Mouse (Mus musculus): ENCODE results near the gene Alas2. TPM values are rescaled to one million over a fixed set of nuclear protein-coding genes. Genes with fewer than 3 reads are reported as not detected.

The Alas2 gene
- polyA plus RNA-seq (2015; fragmentation: Nextera tagmentation; extraction: Ambion mirVana), result 103 and 108 TPM in 2 replicates

- H3K4me3 ChIP-seq (replicated peaks; ENCODE audit: low read length), result no peak within 1 kb of the TSS
- H3K9ac ChIP-seq (ENCODE audit: low read length), result no peak within 1 kb of the TSS
- H3K4me2 ChIP-seq (ENCODE audit: low read depth, low read length), result no peak within 1 kb of the TSS
- no peaks in the 10 kb centered on the region; the same call in 1 of the 2 replicates for H3K27me3 ChIP-seq (ENCODE audit: control insufficient read depth, insufficient read depth, low read length)
- no peak within 1 kb of the TSS for H3K27ac ChIP-seq (ENCODE audit: low read length)
- 6% methylated on average over 2 of the region's 5 CpGs for WGBS
- ATAC-seq (ENCODE audit: insufficient read depth, low FRiP score), result no peak
- no peaks in the 10 kb centered on the region for H3K9me3 ChIP-seq (replicated peaks; ENCODE audit: control insufficient read depth, low read length)
- no peaks in the 10 kb centered on the region for H3K4me1 ChIP-seq (ENCODE audit: control insufficient read depth, insufficient read depth, low read length)
- no peaks in the 10 kb centered on the region for H3K36me3 ChIP-seq (ENCODE audit: control insufficient read depth, insufficient read depth, low read length)
Observed at GRCm38 (mm10) chrX:150547239-150547638, at the start of gene Alas2. Gene Alas2 (plus strand): TSS chrX:150547375.

DNA sequence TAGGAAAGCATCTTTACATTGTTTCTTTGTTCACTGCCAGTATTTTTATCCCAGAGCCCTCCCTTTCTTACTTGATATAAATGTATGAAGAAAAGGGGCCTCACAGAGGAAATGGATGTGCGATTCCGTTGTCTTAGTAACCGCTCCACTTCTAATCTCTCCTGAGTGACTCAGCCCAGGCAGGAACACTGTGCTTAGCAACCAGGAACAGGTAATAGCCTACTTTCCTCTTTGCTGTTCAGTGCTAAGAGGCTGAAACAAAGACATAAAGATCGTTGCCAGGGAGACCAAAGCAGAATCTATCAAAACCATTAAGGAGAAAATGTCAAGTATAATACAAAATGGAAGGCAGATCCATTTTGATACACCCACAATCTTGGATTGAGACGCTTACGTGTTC, 38.5 kb upstream of the Alas2 start:
- no peak overlapping the region for H3K9ac ChIP-seq (ENCODE audit: low read length)
- no peak overlapping the region for H3K4me2 ChIP-seq (ENCODE audit: low read depth, low read length)
- no peaks in the 10 kb centered on the region for H3K4me1 ChIP-seq (ENCODE audit: control insufficient read depth, insufficient read depth, low read length)
- H3K27ac ChIP-seq (ENCODE audit: low read length), result no peak overlapping the region
- no peak overlapping the region for H3K4me3 ChIP-seq (replicated peaks; ENCODE audit: low read length)
- 79% methylated on average over 6 of the region's 6 CpGs for WGBS
- H3K27me3 ChIP-seq (ENCODE audit: control insufficient read depth, insufficient read depth, low read length), result no peaks in the 10 kb centered on the region
- H3K9me3 ChIP-seq (replicated peaks; ENCODE audit: control insufficient read depth, low read length), result no peaks in the 10 kb centered on the region
- ATAC-seq (ENCODE audit: insufficient read depth, low FRiP score), result no peak
- no peaks in the 10 kb centered on the region for H3K36me3 ChIP-seq (ENCODE audit: control insufficient read depth, insufficient read depth, low read length)

DNA sequence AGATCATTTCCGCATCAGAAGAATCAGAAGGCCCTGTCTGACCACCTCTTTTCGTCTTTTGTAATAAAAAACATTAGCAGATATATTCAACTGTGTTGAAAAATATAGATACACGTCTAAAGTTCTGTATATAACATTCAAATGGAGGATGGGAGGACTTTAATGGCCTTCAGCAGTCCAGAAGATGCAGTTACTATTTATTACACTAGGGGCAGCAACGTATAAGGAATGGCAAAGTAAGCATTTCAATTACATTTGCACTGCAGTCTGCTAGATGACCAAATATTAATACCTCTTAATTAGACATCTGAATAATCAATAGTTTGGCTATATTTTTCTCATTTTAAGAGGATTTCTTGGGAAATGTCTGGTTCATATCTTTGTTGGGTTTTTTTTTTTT, 36.5 kb upstream of the Alas2 start:
- Histone ChIP-seq H3K36me3 (ENCODE audit: control insufficient read depth, insufficient read depth, low read length) (no peaks in the 10 kb centered on the region), H3K9ac (ENCODE audit: low read length) (no peak overlapping the region), H3K4me1 (ENCODE audit: control insufficient read depth, insufficient read depth, low read length) (no peaks in the 10 kb centered on the region), H3K9me3 (replicated peaks; ENCODE audit: control insufficient read depth, low read length) (no peaks in the 10 kb centered on the region), H3K4me2 (ENCODE audit: low read depth, low read length) (no peak overlapping the region), H3K27ac (ENCODE audit: low read length) (no peak overlapping the region), H3K4me3 (replicated peaks; ENCODE audit: low read length) (no peak overlapping the region), H3K27me3 (ENCODE audit: control insufficient read depth, insufficient read depth, low read length) (no peaks in the 10 kb centered on the region)
- ATAC-seq (ENCODE audit: insufficient read depth, low FRiP score), result no peak
- WGBS, result 49% methylated on average over 4 of the region's 4 CpGs

DNA sequence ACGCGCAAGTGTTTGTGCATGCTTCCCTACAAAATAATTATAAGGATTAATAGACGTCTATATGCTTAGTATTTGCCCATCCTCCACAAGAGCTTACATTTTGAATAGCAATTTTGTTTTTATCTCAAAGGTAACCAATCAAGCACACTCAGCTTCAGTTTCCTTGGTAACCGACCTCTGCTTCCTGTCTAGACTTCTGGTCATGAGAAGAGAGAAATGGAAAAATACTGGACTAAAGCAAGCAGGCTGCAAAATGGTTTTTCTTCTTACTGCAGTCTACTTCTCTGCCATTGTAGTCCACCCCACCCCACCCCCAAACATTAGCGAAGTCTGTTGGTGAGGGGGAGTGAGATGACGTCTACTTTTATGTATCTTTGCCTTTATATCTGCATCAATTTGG, 35.9 kb upstream of the Alas2 start:
- Histone ChIP-seq H3K4me1 (ENCODE audit: control insufficient read depth, insufficient read depth, low read length) (no peaks in the 10 kb centered on the region), H3K9ac (ENCODE audit: low read length) (no peak overlapping the region), H3K27ac (ENCODE audit: low read length) (no peak overlapping the region), H3K4me2 (ENCODE audit: low read depth, low read length) (no peak overlapping the region), H3K4me3 (replicated peaks; ENCODE audit: low read length) (no peak overlapping the region), H3K27me3 (ENCODE audit: control insufficient read depth, insufficient read depth, low read length) (no peaks in the 10 kb centered on the region), H3K36me3 (ENCODE audit: control insufficient read depth, insufficient read depth, low read length) (no peaks in the 10 kb centered on the region), H3K9me3 (replicated peaks; ENCODE audit: control insufficient read depth, low read length) (no peaks in the 10 kb centered on the region)
- WGBS, result 74% methylated on average over 6 of the region's 6 CpGs
- no peak for ATAC-seq (ENCODE audit: insufficient read depth, low FRiP score)

DNA sequence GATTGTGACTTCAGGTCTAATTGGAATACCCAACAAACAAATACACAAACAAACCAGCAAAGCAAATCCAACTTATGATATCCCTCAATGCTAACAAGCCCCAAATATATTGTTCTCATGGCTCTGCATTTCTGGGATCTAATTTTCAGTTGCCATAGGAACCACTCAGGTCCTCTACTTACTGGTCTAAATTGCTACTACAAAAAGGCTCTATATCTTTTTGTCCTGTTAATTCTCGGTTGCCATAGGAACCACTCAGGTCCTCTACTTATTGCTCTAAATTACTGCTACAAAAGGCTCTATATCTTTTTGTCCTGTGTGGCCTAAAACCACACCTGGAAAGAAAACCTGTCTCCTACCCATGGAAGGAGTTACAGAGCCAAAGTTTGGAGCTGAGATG, 33.0 kb upstream of the Alas2 start:
- H3K9ac ChIP-seq (ENCODE audit: low read length), result no peak overlapping the region
- no peaks in the 10 kb centered on the region for H3K27me3 ChIP-seq (ENCODE audit: control insufficient read depth, insufficient read depth, low read length)
- no peak overlapping the region for H3K27ac ChIP-seq (ENCODE audit: low read length)
- no peak for ATAC-seq (ENCODE audit: insufficient read depth, low FRiP score)
- no peak overlapping the region for H3K4me3 ChIP-seq (replicated peaks; ENCODE audit: low read length)
- no peaks in the 10 kb centered on the region for H3K9me3 ChIP-seq (replicated peaks; ENCODE audit: control insufficient read depth, low read length)
- H3K36me3 ChIP-seq (ENCODE audit: control insufficient read depth, insufficient read depth, low read length), result no peaks in the 10 kb centered on the region
- H3K4me2 ChIP-seq (ENCODE audit: low read depth, low read length), result no peak overlapping the region
- WGBS, result 83% methylated on average over 1 of the region's 1 CpGs
- H3K4me1 ChIP-seq (ENCODE audit: control insufficient read depth, insufficient read depth, low read length), result no peaks in the 10 kb centered on the region

- H3K27ac ChIP-seq (ENCODE audit: low read length), result no peak overlapping the region
- no peak overlapping the region for H3K4me2 ChIP-seq (ENCODE audit: low read depth, low read length)
- H3K9ac ChIP-seq (ENCODE audit: low read length), result no peak overlapping the region
- H3K9me3 ChIP-seq (replicated peaks; ENCODE audit: control insufficient read depth, low read length), result no peaks in the 10 kb centered on the region
- no peaks in the 10 kb centered on the region for H3K27me3 ChIP-seq (ENCODE audit: control insufficient read depth, insufficient read depth, low read length)
- no peaks in the 10 kb centered on the region for H3K4me1 ChIP-seq (ENCODE audit: control insufficient read depth, insufficient read depth, low read length)
- H3K4me3 ChIP-seq (replicated peaks; ENCODE audit: low read length), result no peak overlapping the region
- ATAC-seq (ENCODE audit: insufficient read depth, low FRiP score), result no peak
- no peaks in the 10 kb centered on the region for H3K36me3 ChIP-seq (ENCODE audit: control insufficient read depth, insufficient read depth, low read length)
Observed at GRCm38 (mm10) chrX:150516015-150516414, 31.2 kb upstream of the Alas2 start.

- ATAC-seq (ENCODE audit: insufficient read depth, low FRiP score), result no peak
- no peak overlapping the region for H3K27ac ChIP-seq (ENCODE audit: low read length)
- no peak overlapping the region for H3K4me3 ChIP-seq (replicated peaks; ENCODE audit: low read length)
- no peaks in the 10 kb centered on the region for H3K9me3 ChIP-seq (replicated peaks; ENCODE audit: control insufficient read depth, low read length)
- 82% methylated on average over 1 of the region's 1 CpGs for WGBS
- no peaks in the 10 kb centered on the region for H3K27me3 ChIP-seq (ENCODE audit: control insufficient read depth, insufficient read depth, low read length)
- no peak overlapping the region for H3K4me2 ChIP-seq (ENCODE audit: low read depth, low read length)
- no peaks in the 10 kb centered on the region for H3K4me1 ChIP-seq (ENCODE audit: control insufficient read depth, insufficient read depth, low read length)
- H3K36me3 ChIP-seq (ENCODE audit: control insufficient read depth, insufficient read depth, low read length), result no peaks in the 10 kb centered on the region
- no peak overlapping the region for H3K9ac ChIP-seq (ENCODE audit: low read length)
Observed at GRCm38 (mm10) chrX:150516477-150516876, 30.7 kb upstream of the Alas2 start.

DNA sequence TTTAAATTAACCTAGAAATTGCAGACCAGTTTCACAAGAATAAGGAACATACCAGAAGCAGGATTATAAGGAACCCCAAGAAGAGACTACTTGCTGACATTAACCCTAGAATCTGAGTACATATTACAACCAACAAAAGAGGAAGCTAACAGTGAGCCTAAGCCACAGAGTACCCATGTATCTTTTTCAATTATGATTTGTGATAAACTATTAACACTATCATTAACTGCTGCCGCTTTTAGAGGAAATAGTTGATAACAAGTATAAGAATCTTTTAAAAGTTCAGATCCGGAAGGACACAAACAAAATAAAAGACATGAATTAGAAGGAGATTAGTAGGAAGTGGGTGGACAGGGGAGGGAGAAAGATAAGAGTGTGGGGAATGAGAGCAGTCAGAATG, 7.1 kb upstream of the Alas2 start:
- WGBS, result 86% methylated on average over 2 of the region's 2 CpGs
- no peak for ATAC-seq (ENCODE audit: insufficient read depth, low FRiP score)
- no peaks in the 10 kb centered on the region for H3K4me1 ChIP-seq (ENCODE audit: control insufficient read depth, insufficient read depth, low read length)
- H3K9ac ChIP-seq (ENCODE audit: low read length), result no peak overlapping the region
- H3K9me3 ChIP-seq (replicated peaks; ENCODE audit: control insufficient read depth, low read length), result no peaks in the 10 kb centered on the region
- no peaks in the 10 kb centered on the region for H3K27me3 ChIP-seq (ENCODE audit: control insufficient read depth, insufficient read depth, low read length)
- no peak overlapping the region for H3K4me3 ChIP-seq (replicated peaks; ENCODE audit: low read length)
- no peak overlapping the region for H3K4me2 ChIP-seq (ENCODE audit: low read depth, low read length)
- H3K27ac ChIP-seq (ENCODE audit: low read length), result no peak overlapping the region
- H3K36me3 ChIP-seq (ENCODE audit: control insufficient read depth, insufficient read depth, low read length), result no peaks in the 10 kb centered on the region

DNA sequence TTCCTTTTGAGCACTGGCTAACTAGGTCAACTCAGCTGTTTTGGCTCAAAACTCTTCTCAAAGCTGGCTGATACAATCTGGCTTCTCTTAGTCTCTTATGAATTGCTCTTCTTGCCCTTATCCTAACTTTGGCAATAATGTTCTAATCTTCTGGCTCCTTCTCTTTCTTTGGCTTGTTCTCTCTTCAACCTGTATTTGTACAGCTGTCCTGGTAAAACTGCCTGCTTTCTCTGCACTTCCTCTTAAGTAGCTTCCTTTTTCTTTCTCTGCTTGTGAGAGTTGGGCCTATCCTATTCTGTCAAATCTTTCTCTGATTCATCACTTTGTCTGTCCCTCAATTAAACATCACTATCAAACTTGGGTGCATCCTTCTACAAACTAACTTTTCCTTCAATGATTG, 5.5 kb upstream of the Alas2 start:
- Histone ChIP-seq H3K27me3 (ENCODE audit: control insufficient read depth, insufficient read depth, low read length) (no peaks in the 10 kb centered on the region), H3K4me1 (ENCODE audit: control insufficient read depth, insufficient read depth, low read length) (no peaks in the 10 kb centered on the region), H3K36me3 (ENCODE audit: control insufficient read depth, insufficient read depth, low read length) (no peaks in the 10 kb centered on the region), H3K9ac (ENCODE audit: low read length) (no peak overlapping the region), H3K9me3 (replicated peaks; ENCODE audit: control insufficient read depth, low read length) (no peaks in the 10 kb centered on the region), H3K27ac (ENCODE audit: low read length) (no peak overlapping the region), H3K4me2 (ENCODE audit: low read depth, low read length) (no peak overlapping the region), H3K4me3 (replicated peaks; ENCODE audit: low read length) (no peak overlapping the region)
- ATAC-seq (ENCODE audit: insufficient read depth, low FRiP score), result no peak

DNA sequence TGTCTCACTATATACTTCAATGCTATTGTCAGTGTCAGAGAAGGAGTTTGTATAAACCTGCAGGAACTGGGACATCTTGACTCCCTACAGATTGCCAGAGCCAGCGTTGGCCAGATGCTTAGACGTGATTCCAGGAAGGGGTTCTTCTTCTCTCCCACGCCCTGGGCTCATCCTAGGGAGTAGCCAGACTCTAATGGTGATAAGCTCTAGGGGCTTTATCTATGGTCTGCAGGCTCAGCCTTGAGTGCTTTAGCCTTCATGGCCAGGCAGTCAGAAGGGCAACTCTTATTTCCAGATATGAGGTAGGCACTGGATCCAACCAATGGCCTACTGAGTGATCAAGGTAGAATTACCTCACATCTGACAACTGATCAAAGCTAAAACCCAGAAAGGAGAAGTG, 2.5 kb downstream of the Alas2 start:
- Histone ChIP-seq H3K27ac (ENCODE audit: low read length) (no peak overlapping the region), H3K4me1 (ENCODE audit: control insufficient read depth, insufficient read depth, low read length) (no peaks in the 10 kb centered on the region), H3K4me2 (ENCODE audit: low read depth, low read length) (no peak overlapping the region), H3K27me3 (ENCODE audit: control insufficient read depth, insufficient read depth, low read length) (no peaks in the 10 kb centered on the region; the same call in 1 of the 2 replicates), H3K9me3 (replicated peaks; ENCODE audit: control insufficient read depth, low read length) (no peaks in the 10 kb centered on the region), H3K9ac (ENCODE audit: low read length) (no peak overlapping the region), H3K36me3 (ENCODE audit: control insufficient read depth, insufficient read depth, low read length) (no peaks in the 10 kb centered on the region), H3K4me3 (replicated peaks; ENCODE audit: low read length) (no peak overlapping the region)
- 78% methylated on average over 3 of the region's 3 CpGs for WGBS
- ATAC-seq (ENCODE audit: insufficient read depth, low FRiP score), result peak; percentile 58; the same call in 1 of the 2 replicates
